Mouse (Mus musculus): ENCODE data around the gene Gm15217. TPM values are rescaled to one million over a fixed set of nuclear protein-coding genes. Genes with fewer than 3 reads are reported as not detected.
A peak's percentile ranks its signal among the peaks of the same experiment; 100 is the strongest.

Gm15217 gene
- total RNA-seq, 2 experiments from 2014 or later, result not detected

- no peak for DNase-seq (ENCODE audit: extremely low spot score in 1 of 2, low spot score in 2 of 2)
- intact Hi-C loops (cut with DNase I), result loop anchor here (10.0 kb wide), 1 partner anchor 395 kb away; no protein-coding TSS in a partner anchor
Observed at GRCm38 (mm10) chr14:46389438-46390248, 10.4 kb downstream of the Gm15217 start.

- intact Hi-C loops (cut with DNase I), result loop anchor here (10.0 kb wide), 1 partner anchor 396 kb away; no protein-coding TSS in a partner anchor
- peak in 1 of 2 experiments; percentile 72 for DNase-seq (ENCODE audit: extremely low spot score in 1 of 2, low spot score in 2 of 2)
Observed at GRCm38 (mm10) chr14:46390249-46390775, 11.1 kb downstream of the Gm15217 start, which contains the start of gene Bmp4. TSS of gene Bmp4 (minus strand) at chr14:46390669.

GRCm38 (mm10) chr14:46391621-46392170 is 12.5 kb downstream of the Gm15217 start:
- intact Hi-C loops (cut with DNase I), result loop anchor here (10.0 kb wide), 1 partner anchor 397 kb away; no protein-coding TSS in a partner anchor
- DNase-seq (ENCODE audit: extremely low spot score in 1 of 2, low spot score in 2 of 2), result no peak

- DNase-seq (ENCODE audit: extremely low spot score in 1 of 2, low spot score in 2 of 2), result no peak
- intact Hi-C loops (cut with DNase I), result loop anchor here (10.0 kb wide), 1 partner anchor 403 kb away; no protein-coding TSS in a partner anchor
Observed at GRCm38 (mm10) chr14:46398091-46398695, 19.0 kb downstream of the Gm15217 start.

GRCm38 (mm10) chr14:46399925-46400324 is 20.7 kb downstream of the Gm15217 start:
- DNase-seq (ENCODE audit: extremely low spot score in 1 of 2, low spot score in 2 of 2), result no peak
- intact Hi-C loops (cut with DNase I), result loop anchor here (10.0 kb wide), 1 partner anchor 405 kb away; no protein-coding TSS in a partner anchor

GRCm38 (mm10) chr14:46408319-46408718 is 29.1 kb downstream of the Gm15217 start:
- no peak for DNase-seq (ENCODE audit: extremely low spot score in 1 of 2, low spot score in 2 of 2)
- intact Hi-C loops (cut with DNase I), result no loop called here

- intact Hi-C loops (cut with DNase I), result no loop called here
- DNase-seq (ENCODE audit: extremely low spot score in 1 of 2, low spot score in 2 of 2), result peak in 1 of 2 experiments; percentile 32
Observed at GRCm38 (mm10) chr14:46409016-46409415, 29.8 kb downstream of the Gm15217 start.

- DNase-seq (ENCODE audit: extremely low spot score in 1 of 2, low spot score in 2 of 2), result no peak
- intact Hi-C loops (cut with DNase I), result no loop called here
Observed at GRCm38 (mm10) chr14:46410557-46411120, 31.4 kb downstream of the Gm15217 start.

- DNase-seq (ENCODE audit: extremely low spot score in 1 of 2, low spot score in 2 of 2), result no peak
- intact Hi-C loops (cut with DNase I), result no loop called here
Observed at GRCm38 (mm10) chr14:46412497-46413000, 33.3 kb downstream of the Gm15217 start.

- no peak for DNase-seq (ENCODE audit: extremely low spot score in 1 of 2, low spot score in 2 of 2)
Observed at GRCm38 (mm10) chr14:46418371-46419097, 39.3 kb downstream of the Gm15217 start.

GRCm38 (mm10) chr14:46419269-46419668 is 40.1 kb downstream of the Gm15217 start:
- no peak for DNase-seq (ENCODE audit: extremely low spot score in 1 of 2, low spot score in 2 of 2)
- intact Hi-C loops (cut with DNase I), result no loop called here

More at GRCm38 (mm10) chr14:46418371-46419097, 39.3 kb downstream of the Gm15217 start:
- intact Hi-C loops (cut with DNase I), result no loop called here

GRCm38 (mm10) chr14:46421823-46422222 is 42.6 kb downstream of the Gm15217 start:
- intact Hi-C loops (cut with DNase I), result no loop called here
- DNase-seq (ENCODE audit: extremely low spot score in 1 of 2, low spot score in 2 of 2), result no peak

- intact Hi-C loops (cut with DNase I), result no loop called here
- no peak for DNase-seq (ENCODE audit: extremely low spot score in 1 of 2, low spot score in 2 of 2)
Observed at GRCm38 (mm10) chr14:46427251-46427650, 48.0 kb downstream of the Gm15217 start.

- no peak for DNase-seq (ENCODE audit: extremely low spot score in 1 of 2, low spot score in 2 of 2)
- intact Hi-C loops (cut with DNase I), result no loop called here
Observed at GRCm38 (mm10) chr14:46430231-46430630, 51.0 kb downstream of the Gm15217 start.

Measured in left cerebral cortex, postnatal 10 days (tissue).